Mouse (Mus musculus): ENCODE data around the gene Klhdc8b.

- TF ChIP-seq ZNF384 (IDR thresholded peaks at IDR 0.05; ENCODE audit: low read depth, low read length) (no peak), CHD2 (IDR thresholded peaks at IDR 0.05; ENCODE audit: low read depth, low read length) (no peak)
These were observed 811 bp upstream of the Klhdc8b start for GRCm38 (mm10) chr9:108462192-108462591.
